Mouse (Mus musculus) erythroblast, embryonic 14.5 days (primary cell): ENCODE data around the gene Tipin.

Experiments used
- GATA1 ChIP-seq: IDR thresholded peaks from 2 replicates; pipeline ENCODE4 v1.6.1; 2012; ENCODE audit warnings: low read length, inconsistent platforms, mixed read lengths
- TAL1 ChIP-seq: IDR thresholded peaks from 3 replicates; pipeline ENCODE4 v1.6.1; 2012; ENCODE audit warnings: low read length, inconsistent platforms, mixed read lengths

- TF ChIP-seq GATA1, result no peak
- TF ChIP-seq TAL1, result no peak
These were observed 31.2 kb upstream of the Tipin start for GRCm38 (mm10) chr9:64250111-64250730.
